Mouse (Mus musculus) midbrain, embryonic 14.5 days (tissue): ENCODE results near the gene Nlrp6. TPM values are rescaled to one million over a fixed set of nuclear protein-coding genes. Genes with fewer than 3 reads are reported as not detected.

ENCODE experiments used
- polyA plus RNA-seq: library from polyadenylated mRNA; unstranded; fragments of >200 nt; fragmentation: Nextera tagmentation; extraction: Ambion mirVana; gene quantifications from 2 replicates; pipeline ENCODE4 v1.2.1, GENCODE M21; 2014

The Nlrp6 gene
- polyA plus RNA-seq, 1 experiment from 2014 or later = 0.32 TPM

Other genes with a start within 250 kb of the Nlrp6 start
- gene Olfr45, start 239.0 kb upstream of the Nlrp6 start, polyA plus RNA-seq = not detected in 2 replicates
- not detected in 2 replicates for gene Olfr541, start 223.6 kb upstream of the Nlrp6 start, polyA plus RNA-seq
- gene Cyp2e1, start 157.2 kb upstream of the Nlrp6 start, polyA plus RNA-seq = not detected in 2 replicates
- 0.18 TPM in 1 of 2 replicates, not detected in the other for gene Syce1, start 133.1 kb upstream of the Nlrp6 start, polyA plus RNA-seq
- 25.4 and 34.5 TPM in 2 replicates for gene Zfp941, start 98.7 kb upstream of the Nlrp6 start, polyA plus RNA-seq
- not detected in 2 replicates for gene Urah, start 85.9 kb upstream of the Nlrp6 start, polyA plus RNA-seq
- gene Scgb1c1, start 75.4 kb upstream of the Nlrp6 start, polyA plus RNA-seq = not detected in 2 replicates
- not detected in 2 replicates for gene Odf3, start 73.1 kb upstream of the Nlrp6 start, polyA plus RNA-seq
- gene Gm45785, start 64.6 kb upstream of the Nlrp6 start, polyA plus RNA-seq = not detected in 2 replicates
- 98.6 and 99.6 TPM in 2 replicates for gene Ric8a, start 63.9 kb upstream of the Nlrp6 start, polyA plus RNA-seq
- gene Bet1l, start 63.3 kb upstream of the Nlrp6 start, polyA plus RNA-seq = 42.8 and 54.5 TPM in 2 replicates
- 186 and 214 TPM in 2 replicates for gene Psmd13, start 38.9 kb upstream of the Nlrp6 start, polyA plus RNA-seq
- gene Sirt3, start 38.6 kb upstream of the Nlrp6 start, polyA plus RNA-seq = 33.4 and 40.0 TPM in 2 replicates
- gene Cox8b, start 20.5 kb upstream of the Nlrp6 start, polyA plus RNA-seq = not detected in 2 replicates
- gene Pgghg, start 20.5 kb downstream of the Nlrp6 start, polyA plus RNA-seq = 5.0 and 7.4 TPM in 2 replicates
- 0.29 TPM in 1 of 2 replicates, not detected in the other for gene Ifitm5, start 29.4 kb downstream of the Nlrp6 start, polyA plus RNA-seq
- not detected in 2 replicates for gene Gm45717, start 35.0 kb downstream of the Nlrp6 start, polyA plus RNA-seq
- 131 and 176 TPM in 2 replicates for gene Ifitm2, start 35.1 kb downstream of the Nlrp6 start, polyA plus RNA-seq
- 3.0 and 11.5 TPM in 2 replicates for gene Ifitm1, start 46.3 kb downstream of the Nlrp6 start, polyA plus RNA-seq
- gene Ifitm3, start 89.9 kb downstream of the Nlrp6 start, polyA plus RNA-seq = 18.8 and 66.5 TPM in 2 replicates
- 0.34 and 0.35 TPM in 2 replicates for gene Ifitm6, start 97.0 kb downstream of the Nlrp6 start, polyA plus RNA-seq
- not detected in 2 replicates for gene Gm17387, start 108.2 kb downstream of the Nlrp6 start, polyA plus RNA-seq
- gene B4galnt4, start 140.2 kb downstream of the Nlrp6 start, polyA plus RNA-seq = 44.1 and 56.0 TPM in 2 replicates
- gene Pkp3, start 157.3 kb downstream of the Nlrp6 start, polyA plus RNA-seq = not detected in 2 replicates
- gene Sigirr, start 179.7 kb downstream of the Nlrp6 start, polyA plus RNA-seq = 1.2 and 2.1 TPM in 2 replicates
- gene Ano9, start 196.9 kb downstream of the Nlrp6 start, polyA plus RNA-seq = 0.14 and 0.18 TPM in 2 replicates
- 69.4 and 77.6 TPM in 2 replicates for gene Ptdss2, start 201.5 kb downstream of the Nlrp6 start, polyA plus RNA-seq